Mouse (Mus musculus): ENCODE data around the gene Gm5105. TPM values are rescaled to one million over a fixed set of nuclear protein-coding genes. Genes with fewer than 3 reads are reported as not detected.

The Gm5105 gene
- polyA plus RNA-seq, 2 experiments = 0.15 to 0.21 TPM

- no peaks in the 10 kb centered on the region for H3K27me3 ChIP-seq (ENCODE audit: control insufficient read depth, insufficient read depth, low read length)
- H3K9me3 ChIP-seq (ENCODE audit: control insufficient read depth, low read length) = no peaks in the 10 kb centered on the region
- TF ChIP-seq POLR2A (IDR thresholded peaks at IDR 0.05; ENCODE audit: borderline replicate concordance, extremely low read depth, insufficient read depth, insufficient read length) = no peak
- H3K4me3 ChIP-seq (replicated peaks; ENCODE audit: low read length) = no peak overlapping the region
- WGBS = 47% methylated on average over 3 of the region's 3 CpGs
- H3K9ac ChIP-seq (ENCODE audit: low read depth, low read length, severe bottlenecking) = no peak overlapping the region
- DNase-seq (ENCODE audit: low spot score) = no peak
- no peaks in the 10 kb centered on the region for H3K4me1 ChIP-seq (ENCODE audit: control insufficient read depth, insufficient read depth, low read length)
- no peaks in the 10 kb centered on the region for H3K36me3 ChIP-seq (ENCODE audit: control insufficient read depth, insufficient read depth, low read length)
- no peak overlapping the region for H3K27ac ChIP-seq (replicated peaks; ENCODE audit: low read depth, low read length)
- ATAC-seq (ENCODE audit: low FRiP score, low read depth) = no peak
- H3K4me2 ChIP-seq (replicated peaks; ENCODE audit: low read depth, low read length, severe bottlenecking) = no peak overlapping the region
Observed at GRCm38 (mm10) chr3:138041591-138042301, 25.4 kb downstream of the Gm5105 start.

- Histone ChIP-seq H3K36me3 (ENCODE audit: control insufficient read depth, insufficient read depth, low read length) (no peaks in the 10 kb centered on the region), H3K4me2 (replicated peaks; ENCODE audit: low read depth, low read length, severe bottlenecking) (no peak overlapping the region), H3K9ac (ENCODE audit: low read depth, low read length, severe bottlenecking) (no peak overlapping the region), H3K9me3 (ENCODE audit: control insufficient read depth, low read length) (no peaks in the 10 kb centered on the region), H3K27ac (replicated peaks; ENCODE audit: low read depth, low read length) (no peak overlapping the region), H3K27me3 (ENCODE audit: control insufficient read depth, insufficient read depth, low read length) (no peaks in the 10 kb centered on the region), H3K4me3 (replicated peaks; ENCODE audit: low read length) (no peak overlapping the region), H3K4me1 (ENCODE audit: control insufficient read depth, insufficient read depth, low read length) (no peaks in the 10 kb centered on the region)
- ATAC-seq (ENCODE audit: low FRiP score, low read depth) = no peak
- no peak for TF ChIP-seq POLR2A (IDR thresholded peaks at IDR 0.05; ENCODE audit: borderline replicate concordance, extremely low read depth, insufficient read depth, insufficient read length)
- 78% methylated on average over 2 of the region's 2 CpGs for WGBS
- no peak for DNase-seq (ENCODE audit: low spot score)
Observed at GRCm38 (mm10) chr3:138040938-138041337, 26.2 kb downstream of the Gm5105 start.

GRCm38 (mm10) chr3:138033986-138034385 is 33.2 kb downstream of the Gm5105 start:
- H3K9ac ChIP-seq (ENCODE audit: low read depth, low read length, severe bottlenecking) = no peak overlapping the region
- H3K36me3 ChIP-seq (ENCODE audit: control insufficient read depth, insufficient read depth, low read length) = no peaks in the 10 kb centered on the region
- H3K27ac ChIP-seq (replicated peaks; ENCODE audit: low read depth, low read length) = no peak overlapping the region
- ATAC-seq (ENCODE audit: low FRiP score, low read depth) (no peak), DNase-seq (ENCODE audit: low spot score) (no peak)
- WGBS = 87% methylated on average over 6 of the region's 6 CpGs
- H3K9me3 ChIP-seq (ENCODE audit: control insufficient read depth, low read length) = no peaks in the 10 kb centered on the region
- no peak for TF ChIP-seq POLR2A (IDR thresholded peaks at IDR 0.05; ENCODE audit: borderline replicate concordance, extremely low read depth, insufficient read depth, insufficient read length)
- H3K27me3 ChIP-seq (ENCODE audit: control insufficient read depth, insufficient read depth, low read length) = no peaks in the 10 kb centered on the region
- H3K4me3 ChIP-seq (replicated peaks; ENCODE audit: low read length) = no peak overlapping the region
- H3K4me2 ChIP-seq (replicated peaks; ENCODE audit: low read depth, low read length, severe bottlenecking) = no peak overlapping the region
- H3K4me1 ChIP-seq (ENCODE audit: control insufficient read depth, insufficient read depth, low read length) = no peaks in the 10 kb centered on the region

GRCm38 (mm10) chr3:138030563-138030962 is 36.6 kb downstream of the Gm5105 start:
- 85% methylated on average over 6 of the region's 6 CpGs for WGBS
- Histone ChIP-seq H3K27me3 (ENCODE audit: control insufficient read depth, insufficient read depth, low read length) (no peaks in the 10 kb centered on the region), H3K4me2 (replicated peaks; ENCODE audit: low read depth, low read length, severe bottlenecking) (no peak overlapping the region), H3K4me1 (ENCODE audit: control insufficient read depth, insufficient read depth, low read length) (no peaks in the 10 kb centered on the region), H3K36me3 (ENCODE audit: control insufficient read depth, insufficient read depth, low read length) (no peaks in the 10 kb centered on the region), H3K4me3 (replicated peaks; ENCODE audit: low read length) (no peak overlapping the region), H3K9me3 (ENCODE audit: control insufficient read depth, low read length) (no peaks in the 10 kb centered on the region), H3K9ac (ENCODE audit: low read depth, low read length, severe bottlenecking) (no peak overlapping the region), H3K27ac (replicated peaks; ENCODE audit: low read depth, low read length) (no peak overlapping the region)
- no peak for DNase-seq (ENCODE audit: low spot score)
- ATAC-seq (ENCODE audit: low FRiP score, low read depth) = no peak
- no peak for TF ChIP-seq POLR2A (IDR thresholded peaks at IDR 0.05; ENCODE audit: borderline replicate concordance, extremely low read depth, insufficient read depth, insufficient read length)

- no peak overlapping the region for H3K4me2 ChIP-seq (replicated peaks; ENCODE audit: low read depth, low read length, severe bottlenecking)
- H3K36me3 ChIP-seq (ENCODE audit: control insufficient read depth, insufficient read depth, low read length) = no peaks in the 10 kb centered on the region
- WGBS = 97% methylated on average over 5 of the region's 5 CpGs
- no peaks in the 10 kb centered on the region for H3K27me3 ChIP-seq (ENCODE audit: control insufficient read depth, insufficient read depth, low read length)
- H3K4me1 ChIP-seq (ENCODE audit: control insufficient read depth, insufficient read depth, low read length) = no peaks in the 10 kb centered on the region
- DNase-seq (ENCODE audit: low spot score) = no peak
- H3K9me3 ChIP-seq (ENCODE audit: control insufficient read depth, low read length) = no peaks in the 10 kb centered on the region
- no peak overlapping the region for H3K9ac ChIP-seq (ENCODE audit: low read depth, low read length, severe bottlenecking)
- no peak overlapping the region for H3K4me3 ChIP-seq (replicated peaks; ENCODE audit: low read length)
- TF ChIP-seq POLR2A (IDR thresholded peaks at IDR 0.05; ENCODE audit: borderline replicate concordance, extremely low read depth, insufficient read depth, insufficient read length) = no peak
- H3K27ac ChIP-seq (replicated peaks; ENCODE audit: low read depth, low read length) = no peak overlapping the region
- no peak for ATAC-seq (ENCODE audit: low FRiP score, low read depth)
Observed at GRCm38 (mm10) chr3:138029351-138029750, 37.8 kb downstream of the Gm5105 start.

Measured in limb, embryonic 14.5 days (tissue).